Mouse (Mus musculus): ENCODE measurements around the gene Ccser2. TPM values are rescaled to one million over a fixed set of nuclear protein-coding genes. Genes with fewer than 3 reads are reported as not detected.
A peak's percentile ranks its signal among the peaks of the same experiment; 100 is the strongest.

Ccser2 gene
- total and polyA plus RNA-seq, 3 experiments = 63.1 to 122 (median 106) TPM

- Histone ChIP-seq H3K36me3 (ENCODE audit: control insufficient read depth, insufficient read depth, low read length) (peaks cover 10% of the 10 kb centered on the region), H3K27me3 (ENCODE audit: control insufficient read depth, insufficient read depth, low read length) (no peaks in the 10 kb centered on the region), H3K9ac (ENCODE audit: low read depth, low read length) (no peak overlapping the region; the same call in 1 of the 2 replicates), H3K79me2 (replicated peaks; ENCODE audit: control insufficient read depth, insufficient read depth, low read length) (no peaks in the 10 kb centered on the region; the same call in 1 of the 2 replicates), H3K27ac (no peak overlapping the region), H3K4me1 (ENCODE audit: control insufficient read depth, insufficient read depth, low read length) (peaks cover 2% of the 10 kb centered on the region), H3K4me3 (no peak overlapping the region)
- TF ChIP-seq CTCF (IDR thresholded peaks at IDR 0.05) (peak; percentile 89), EP300 (IDR thresholded peaks at IDR 0.05; ENCODE audit: insufficient read depth, low read depth, low read length) (no peak)
- 60% methylated on average over 7 of the region's 7 CpGs for WGBS
- no peak for DNase-seq
- intact Hi-C loops (cut with DNase I) = loop anchor here (1.0 to 5.0 kb wide), 3 partner anchors 40 to 95 kb away; no protein-coding TSS in a partner anchor
Observed at GRCm38 (mm10) chr14:36937080-36937878, 31.3 kb downstream of the Ccser2 start.

- H3K27ac ChIP-seq = no peak overlapping the region
- 69% methylated on average over 10 of the region's 10 CpGs for WGBS
- intact Hi-C loops (cut with DNase I) = loop anchor here (2.0 kb wide), 1 partner anchor 20 kb away; no protein-coding TSS in a partner anchor
- no peaks in the 10 kb centered on the region; the same call in 1 of the 2 replicates for H3K79me2 ChIP-seq (replicated peaks; ENCODE audit: control insufficient read depth, insufficient read depth, low read length)
- peaks cover 7% of the 10 kb centered on the region for H3K36me3 ChIP-seq (ENCODE audit: control insufficient read depth, insufficient read depth, low read length)
- TF ChIP-seq EP300 (IDR thresholded peaks at IDR 0.05; ENCODE audit: insufficient read depth, low read depth, low read length) (no peak), CTCF (IDR thresholded peaks at IDR 0.05) (no peak), POLR2A (IDR thresholded peaks at IDR 0.05; ENCODE audit: insufficient read depth, low read depth, low read length) (no peak)
- no peak overlapping the region for H3K4me3 ChIP-seq
- peaks cover 2% of the 10 kb centered on the region for H3K4me1 ChIP-seq (ENCODE audit: control insufficient read depth, insufficient read depth, low read length)
- DNase-seq = no peak
- no peak overlapping the region for H3K9ac ChIP-seq (ENCODE audit: low read depth, low read length)
- no peaks in the 10 kb centered on the region for H3K27me3 ChIP-seq (ENCODE audit: control insufficient read depth, insufficient read depth, low read length)
Observed at GRCm38 (mm10) chr14:36932638-36933382, 35.8 kb downstream of the Ccser2 start.

GRCm38 (mm10) chr14:36932038-36932437, 36.5 kb downstream of the Ccser2 start:
- Histone ChIP-seq H3K9ac (ENCODE audit: low read depth, low read length) (no peak overlapping the region), H3K4me1 (ENCODE audit: control insufficient read depth, insufficient read depth, low read length) (peaks cover under 1% of the 10 kb centered on the region), H3K27ac (no peak overlapping the region), H3K27me3 (ENCODE audit: control insufficient read depth, insufficient read depth, low read length) (no peaks in the 10 kb centered on the region), H3K4me3 (no peak overlapping the region), H3K79me2 (replicated peaks; ENCODE audit: control insufficient read depth, insufficient read depth, low read length) (no peaks in the 10 kb centered on the region; the same call in 1 of the 2 replicates), H3K36me3 (ENCODE audit: control insufficient read depth, insufficient read depth, low read length) (peaks cover 2% of the 10 kb centered on the region)
- DNase-seq = no peak
- intact Hi-C loops (cut with DNase I) = loop anchor here (2.0 kb wide), 1 partner anchor 21 kb away; no protein-coding TSS in a partner anchor
- TF ChIP-seq EP300 (IDR thresholded peaks at IDR 0.05; ENCODE audit: insufficient read depth, low read depth, low read length) (no peak), POLR2A (IDR thresholded peaks at IDR 0.05; ENCODE audit: insufficient read depth, low read depth, low read length) (no peak), CTCF (IDR thresholded peaks at IDR 0.05) (no peak)

- peaks cover 5% of the 10 kb centered on the region for H3K4me1 ChIP-seq (ENCODE audit: control insufficient read depth, insufficient read depth, low read length)
- no peak for TF ChIP-seq EP300 (IDR thresholded peaks at IDR 0.05; ENCODE audit: insufficient read depth, low read depth, low read length)
- no peak for TF ChIP-seq CTCF (IDR thresholded peaks at IDR 0.05)
- TF ChIP-seq POLR2A (IDR thresholded peaks at IDR 0.05; ENCODE audit: insufficient read depth, low read depth, low read length) = no peak
- intact Hi-C loops (cut with DNase I) = loop anchor here (10.0 kb wide), 1 partner anchor 211 kb away; the partner anchor contains the start of gene Ghitm
- no peak overlapping the region for H3K4me3 ChIP-seq
- H3K27me3 ChIP-seq (ENCODE audit: control insufficient read depth, insufficient read depth, low read length) = no peaks in the 10 kb centered on the region
- peaks cover 8% of the 10 kb centered on the region for H3K36me3 ChIP-seq (ENCODE audit: control insufficient read depth, insufficient read depth, low read length)
- no peak overlapping the region for H3K9ac ChIP-seq (ENCODE audit: low read depth, low read length)
- no peak for DNase-seq
- H3K79me2 ChIP-seq (replicated peaks; ENCODE audit: control insufficient read depth, insufficient read depth, low read length) = no peaks in the 10 kb centered on the region
- no peak overlapping the region for H3K27ac ChIP-seq
- 66% methylated on average over 3 of the region's 3 CpGs for WGBS
Observed at GRCm38 (mm10) chr14:36923383-36923782, 45.2 kb downstream of the Ccser2 start.

- Histone ChIP-seq H3K9ac (ENCODE audit: low read depth, low read length) (no peak overlapping the region), H3K79me2 (replicated peaks; ENCODE audit: control insufficient read depth, insufficient read depth, low read length) (peaks cover 5% of the 10 kb centered on the region), H3K27ac (no peak overlapping the region), H3K36me3 (ENCODE audit: control insufficient read depth, insufficient read depth, low read length) (peaks cover 21% of the 10 kb centered on the region), H3K4me1 (ENCODE audit: control insufficient read depth, insufficient read depth, low read length) (peaks cover 12% of the 10 kb centered on the region), H3K27me3 (ENCODE audit: control insufficient read depth, insufficient read depth, low read length) (no peaks in the 10 kb centered on the region), H3K4me3 (no peak overlapping the region)
- intact Hi-C loops (cut with DNase I) = loop anchor here (10.0 kb wide), 1 partner anchor 213 kb away; the partner anchor contains the start of gene Ghitm
- 84% methylated on average over 5 of the region's 5 CpGs for WGBS
- DNase-seq = no peak
- no peak for TF ChIP-seq CTCF (IDR thresholded peaks at IDR 0.05)
- no peak for TF ChIP-seq EP300 (IDR thresholded peaks at IDR 0.05; ENCODE audit: insufficient read depth, low read depth, low read length)
- TF ChIP-seq POLR2A (IDR thresholded peaks at IDR 0.05; ENCODE audit: insufficient read depth, low read depth, low read length) = no peak
Observed at GRCm38 (mm10) chr14:36921346-36922049, 47.1 kb downstream of the Ccser2 start.
